Mouse (Mus musculus) left cerebral cortex, adult 18-20 months (tissue): ENCODE data around the gene Tedc2. TPM values are rescaled to one million over a fixed set of nuclear protein-coding genes. Genes with fewer than 3 reads are reported as not detected.

ENCODE experiments used
- DNase-seq, 2 experiments: peaks; one replicate each; pipeline ENCODE4 v3.0.0; 2021 to 2022; ENCODE audit warnings: low spot score in 2 of 2, mixed read lengths in 1 of 2
- long read RNA-seq, 2 experiments: library from polyadenylated mRNA; stranded (forward); transcript quantifications; one replicate each; pipeline ENCODE4 v2.0.0; 2021
- total RNA-seq, 2 experiments: library from RNA; stranded (reverse); gene quantifications; 2 replicates each; pipeline ENCODE4 v1.2.3; 2021

The Tedc2 gene
- 10 to 100 TPM in 1 of 2 experiments, 1 to 10 TPM in 1; 9.0 to 10.4 TPM for total RNA-seq
- long read RNA-seq, experiment 1, transcript Tedc2-201 (10 exons, 2,166 nt) = major isoform, 11 of 22 reads
- long read RNA-seq, experiment 1, partial matches to known transcripts = 5 of 22 reads
- long read RNA-seq, experiment 1, other reads (novel, unspliced or antisense) = 3 of 22 reads
- long read RNA-seq, experiment 2, transcript Tedc2-201 (10 exons, 2,166 nt) = major isoform, 5 of 15 reads
- long read RNA-seq, experiment 2, partial matches to known transcripts = 3 of 15 reads
- long read RNA-seq, experiment 2, other reads (novel, unspliced or antisense) = 3 of 15 reads

DNA sequence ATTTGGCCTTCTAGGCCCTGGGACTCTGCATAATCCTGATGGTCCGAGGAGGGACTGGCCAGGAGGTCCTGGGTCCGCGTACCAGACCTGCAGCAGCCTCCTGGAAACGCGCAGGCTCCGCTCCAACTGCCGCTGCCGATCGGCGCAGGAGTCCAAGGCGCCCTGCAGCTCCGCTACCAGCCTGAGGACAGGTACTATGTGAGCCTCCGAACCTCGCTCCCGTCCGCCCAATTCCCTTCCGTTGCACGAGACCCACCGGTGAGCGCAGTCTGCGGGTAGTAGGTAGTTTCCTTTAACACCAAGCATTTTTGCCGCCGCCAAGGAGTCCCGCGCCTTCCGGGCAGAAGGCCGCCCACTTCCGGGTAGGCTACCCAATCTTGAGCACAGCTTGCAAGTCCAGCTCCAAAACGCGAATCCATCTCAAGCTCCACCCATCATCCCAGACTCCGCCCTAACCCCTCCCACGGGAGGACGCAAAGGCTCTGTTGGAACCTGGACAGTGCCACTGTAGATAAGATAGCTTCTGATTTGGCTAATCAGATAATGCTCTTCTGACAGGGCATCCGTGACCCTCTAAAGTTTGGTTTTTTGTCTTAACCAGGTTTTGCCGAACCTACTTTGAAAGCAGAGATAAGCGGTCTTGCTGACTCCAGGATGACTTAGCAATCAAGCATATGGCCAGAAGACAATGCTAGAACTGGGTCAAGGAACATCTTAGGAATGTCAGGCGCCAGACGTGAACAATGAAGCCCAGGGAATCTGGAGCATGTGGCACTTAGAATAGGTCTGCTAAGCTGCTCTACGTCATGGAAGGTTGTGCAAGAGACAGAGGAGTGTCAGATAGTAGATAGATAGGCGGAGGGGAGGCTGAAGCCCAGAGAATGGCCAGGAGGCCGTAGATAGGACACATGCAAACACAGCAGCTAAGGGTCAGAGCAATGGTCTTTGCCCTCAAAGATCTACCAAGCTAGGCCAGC is at the start of gene Tedc2:
TSS of gene Tedc2 (minus strand) at position 417 of the 977 bp plus-strand sequence.
- DNase-seq = peak; percentile 85 to 93

DNA sequence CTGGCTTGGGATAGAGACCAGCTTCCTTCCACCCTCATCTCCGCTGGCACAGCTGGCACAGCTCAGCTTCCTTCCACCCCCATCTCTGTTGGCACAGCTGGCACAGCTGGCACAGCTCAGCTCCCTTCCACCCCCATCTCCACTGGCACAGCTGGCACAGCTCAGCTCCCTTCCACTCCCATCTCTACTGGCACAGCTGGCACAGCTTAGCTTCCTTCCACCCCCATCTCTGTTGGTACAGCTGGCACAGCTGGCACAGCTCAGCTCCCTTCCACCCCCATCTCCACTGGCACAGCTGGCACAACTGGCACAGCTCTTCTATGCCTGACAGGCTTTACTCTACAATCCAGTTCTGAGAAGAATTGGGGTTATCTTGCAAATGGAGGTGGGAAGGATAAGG is 46.5 kb upstream of the Tedc2 start:
- DNase-seq = no peak

DNA sequence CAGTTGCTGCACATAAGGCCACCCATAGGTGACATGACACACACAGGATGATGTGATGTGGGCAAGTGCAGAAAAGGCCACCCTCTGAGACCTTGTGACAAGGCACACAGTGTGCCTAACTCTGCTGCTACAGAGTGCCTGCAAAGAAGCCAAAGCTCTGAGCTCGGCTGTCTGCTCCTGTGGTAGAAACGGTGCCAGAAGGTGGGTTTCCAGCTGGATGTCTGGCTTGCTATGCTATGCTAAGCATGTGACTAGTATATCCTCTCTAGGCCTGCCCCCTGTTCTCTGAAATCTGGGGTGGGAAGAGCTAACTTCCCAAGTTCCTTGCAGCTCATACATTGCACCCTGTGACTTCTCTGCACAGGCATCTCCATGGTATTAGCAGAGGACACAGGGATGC is 44.1 kb upstream of the Tedc2 start:
- no peak for DNase-seq

DNA sequence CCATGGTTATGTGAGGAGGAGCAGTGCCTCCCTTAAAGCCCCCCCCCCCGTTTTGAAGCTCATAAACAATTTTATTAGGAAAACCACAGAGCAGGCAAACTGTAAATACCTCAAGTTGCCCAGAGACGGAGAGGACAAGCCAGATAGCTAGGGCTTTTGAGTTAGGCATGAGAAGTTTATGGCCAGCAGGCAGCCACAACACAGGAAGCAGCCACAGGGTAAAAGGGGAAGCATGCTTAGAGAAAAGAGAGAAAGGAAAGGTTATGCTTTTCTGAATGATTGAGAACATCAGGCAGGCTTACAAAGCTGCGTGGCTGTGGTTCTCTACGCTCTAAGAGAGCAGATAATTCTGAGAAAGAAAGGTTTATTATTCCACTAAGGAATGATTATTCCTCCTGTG is 39.9 kb upstream of the Tedc2 start:
- no peak for DNase-seq

DNA sequence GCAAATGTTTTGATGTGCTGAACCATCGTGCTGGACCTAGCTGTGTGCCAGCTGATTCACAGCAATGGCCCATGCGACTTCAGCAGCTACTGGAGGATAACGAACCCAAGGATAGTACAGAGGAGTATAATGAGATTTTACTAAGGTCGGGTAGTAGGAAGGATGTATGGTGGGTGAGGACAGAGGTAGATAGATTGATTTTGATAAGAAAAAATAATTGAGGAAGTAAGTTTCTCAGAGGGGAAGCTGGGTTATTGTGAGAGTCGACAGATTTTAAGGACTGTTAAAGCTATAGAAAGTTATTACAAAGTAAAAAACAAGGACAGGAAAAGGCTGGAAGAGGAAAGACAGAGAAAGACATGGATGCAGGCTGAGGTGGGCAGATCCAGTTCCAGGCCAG is 39.1 kb upstream of the Tedc2 start:
- no peak for DNase-seq

DNA sequence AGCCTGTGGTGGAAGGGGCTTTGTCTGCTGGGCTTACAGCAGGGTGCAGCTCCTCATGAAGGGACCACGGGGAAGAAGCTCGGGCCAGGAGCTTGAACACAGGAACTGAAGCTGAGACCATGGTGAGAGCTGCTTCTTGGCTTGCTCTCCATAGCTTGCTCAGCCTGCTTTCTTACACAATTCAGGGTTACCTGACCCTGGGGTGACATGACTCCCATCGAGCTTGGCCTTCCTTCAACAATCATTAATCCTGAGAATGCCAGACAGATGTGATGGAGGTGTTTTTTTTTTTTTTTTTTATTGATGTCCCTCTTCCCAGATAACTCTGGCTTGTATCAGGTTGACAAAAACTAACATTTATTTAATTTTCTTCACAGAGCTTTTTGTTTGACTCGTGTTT is 38.3 kb upstream of the Tedc2 start:
- no peak for DNase-seq

DNA sequence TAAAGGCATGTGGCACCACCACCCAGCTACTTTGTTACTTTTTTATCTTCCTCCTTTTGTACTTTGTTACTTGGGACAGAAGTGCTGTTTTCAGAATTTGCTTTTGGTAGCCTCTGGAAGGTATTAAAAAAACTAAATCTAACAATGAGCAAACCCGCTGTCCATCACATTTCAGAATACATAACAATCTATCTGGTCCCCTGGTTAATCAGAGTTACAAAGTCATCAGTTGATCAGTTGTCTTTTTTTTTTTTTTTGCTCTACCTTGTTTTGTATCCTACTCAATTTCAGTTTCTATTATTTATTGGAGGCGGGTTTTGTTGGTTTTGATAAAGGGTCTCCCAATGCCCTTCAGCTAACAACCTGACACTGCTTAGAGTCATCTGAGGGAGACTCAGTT is 31.7 kb upstream of the Tedc2 start:
- no peak for DNase-seq

DNA sequence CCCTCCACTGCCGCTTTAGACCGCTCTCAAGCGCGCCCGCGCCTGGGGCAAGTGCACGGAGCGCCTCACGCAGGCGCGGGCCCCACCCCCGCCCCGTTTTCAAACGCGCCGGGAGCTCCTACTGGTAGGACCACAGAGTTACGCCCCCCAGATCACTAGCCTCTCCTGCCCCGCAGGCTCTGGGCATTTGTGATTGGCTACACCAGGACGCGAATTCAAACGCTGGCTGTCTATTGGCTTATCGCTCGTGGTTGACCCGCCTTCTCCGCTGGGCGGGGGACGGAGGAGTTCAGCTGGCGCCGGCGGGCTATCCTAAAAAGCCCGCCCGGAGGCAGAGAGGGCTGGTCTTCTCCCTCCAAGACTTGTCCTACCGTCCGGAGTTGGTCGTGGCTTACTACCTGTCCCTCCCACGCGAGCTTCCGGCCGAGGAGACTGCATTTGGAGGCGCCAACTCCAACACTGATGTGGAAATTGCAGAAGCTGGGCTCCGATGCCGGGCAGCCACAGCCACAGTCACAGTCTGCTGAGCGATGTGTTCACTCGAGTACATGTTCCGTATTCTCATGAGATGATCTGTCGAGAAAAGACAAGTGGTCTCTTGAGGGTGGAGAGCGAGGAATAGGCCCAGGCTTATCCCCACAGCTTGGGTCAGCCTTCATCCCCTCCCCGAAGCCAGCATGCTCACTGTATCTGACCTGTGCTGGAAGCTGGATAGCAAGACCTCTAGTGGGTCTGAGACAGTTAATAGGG is 30.8 kb upstream of the Tedc2 start, which contains the start of gene Ccnf:
TSS of gene Ccnf (minus strand) at position 165 of the 750 bp plus-strand sequence.
- DNase-seq = peak; percentile 91 to 96

DNA sequence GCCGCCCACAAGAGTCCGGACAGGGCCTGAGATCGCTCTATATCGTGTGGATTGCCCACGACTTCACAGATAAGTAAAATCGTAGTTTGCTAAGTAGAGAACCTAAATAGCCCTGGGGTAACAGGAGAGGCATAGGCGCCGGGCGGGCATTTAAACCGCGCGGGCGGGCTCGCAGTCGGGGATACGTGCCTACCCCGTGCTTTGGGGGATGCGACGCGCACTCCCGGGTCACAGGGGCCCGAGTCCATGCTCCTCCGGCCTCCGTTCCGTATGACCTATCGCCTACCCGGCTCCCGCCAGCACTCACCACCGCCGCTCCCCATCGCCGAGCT is 30.3 kb upstream of the Tedc2 start:
- no peak for DNase-seq

DNA sequence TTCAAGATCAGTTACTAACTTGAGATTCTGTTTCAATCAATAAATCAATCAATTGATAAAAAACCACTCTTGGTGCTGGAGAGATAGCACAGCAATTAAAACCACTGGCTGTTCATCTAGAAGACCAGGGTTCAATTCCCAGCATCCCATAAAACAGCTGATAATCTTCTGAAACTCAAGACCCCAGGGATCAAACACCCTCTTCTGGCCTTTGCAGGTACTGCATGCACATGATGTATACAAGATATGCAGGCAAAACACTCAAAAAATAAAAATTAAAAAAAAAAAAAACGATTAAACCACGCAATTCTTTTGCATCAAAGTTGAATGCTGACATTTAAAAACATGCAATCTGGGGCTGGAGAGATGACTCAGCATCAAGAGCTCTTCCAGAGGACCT is 28.0 kb upstream of the Tedc2 start:
- no peak for DNase-seq

DNA sequence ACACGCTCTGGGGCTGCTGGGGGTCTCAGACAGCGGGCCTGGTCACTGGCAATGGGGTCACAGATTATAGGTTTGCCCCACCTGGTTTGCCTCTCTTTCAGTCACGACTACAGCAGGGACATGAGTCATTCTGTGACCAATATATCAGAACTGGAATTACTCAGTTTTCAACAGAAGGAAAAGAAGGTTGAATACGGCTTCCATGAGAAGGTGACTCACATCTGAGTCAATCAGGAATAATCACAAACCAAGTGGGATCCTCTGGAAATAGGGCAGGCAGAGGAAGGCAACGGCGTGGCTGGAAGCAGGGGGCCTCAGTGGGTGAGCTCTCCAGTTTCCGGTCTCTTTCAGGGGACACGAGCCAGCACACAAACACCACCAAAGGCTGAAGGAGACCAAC is 23.4 kb upstream of the Tedc2 start:
- DNase-seq = peak in 1 of 2 experiments; percentile 14

DNA sequence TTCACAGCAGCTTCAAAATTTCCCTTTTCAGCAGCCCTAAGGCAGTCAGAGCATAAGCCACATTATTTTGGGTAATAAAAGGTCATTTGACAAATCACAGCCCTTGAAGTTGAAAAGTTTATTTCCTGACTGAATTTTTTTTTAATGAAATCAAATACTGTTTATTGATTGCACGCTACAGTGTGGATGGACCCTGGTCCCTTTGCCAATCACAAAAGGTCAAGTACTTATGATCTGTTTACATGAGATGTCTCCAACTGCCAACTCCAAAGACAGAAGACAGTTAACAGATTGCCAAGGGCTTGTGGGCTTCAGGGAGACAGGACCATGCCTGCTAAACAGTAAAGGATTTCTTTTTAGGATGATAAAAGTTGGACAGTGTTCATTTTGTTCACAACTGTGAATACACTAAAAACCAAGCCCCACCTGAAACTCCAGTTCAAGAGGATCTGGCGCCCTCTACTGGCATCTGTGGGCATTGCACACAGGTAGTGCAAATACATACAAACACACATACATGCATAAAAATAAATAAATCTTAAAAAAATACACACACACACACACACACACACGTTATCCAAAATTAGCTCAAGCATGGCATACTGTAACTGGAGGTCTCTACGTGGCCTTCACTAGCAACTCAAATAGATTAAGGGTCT is 22.8 kb upstream of the Tedc2 start:
- peak in 1 of 2 experiments; percentile 34 for DNase-seq

DNA sequence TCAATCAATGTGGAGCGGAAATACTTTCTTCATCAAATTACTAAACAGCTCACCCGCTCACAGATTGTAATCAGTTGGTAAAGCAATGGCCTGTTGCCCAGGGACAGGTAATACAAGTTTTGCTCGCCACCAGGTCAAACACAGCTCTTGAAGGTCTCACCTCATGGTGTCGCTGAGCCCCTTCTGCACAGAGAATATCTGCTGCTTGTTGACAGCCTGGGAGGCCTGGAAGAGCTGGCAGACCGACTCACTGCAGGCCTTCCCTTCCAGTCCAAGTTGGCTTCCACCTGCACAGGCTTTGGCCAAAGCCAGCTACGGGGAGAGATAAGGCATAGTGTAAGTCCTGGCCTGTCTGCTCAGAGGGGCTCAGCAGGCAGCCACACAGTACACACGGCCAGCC is 16.3 kb upstream of the Tedc2 start:
- DNase-seq = no peak

DNA sequence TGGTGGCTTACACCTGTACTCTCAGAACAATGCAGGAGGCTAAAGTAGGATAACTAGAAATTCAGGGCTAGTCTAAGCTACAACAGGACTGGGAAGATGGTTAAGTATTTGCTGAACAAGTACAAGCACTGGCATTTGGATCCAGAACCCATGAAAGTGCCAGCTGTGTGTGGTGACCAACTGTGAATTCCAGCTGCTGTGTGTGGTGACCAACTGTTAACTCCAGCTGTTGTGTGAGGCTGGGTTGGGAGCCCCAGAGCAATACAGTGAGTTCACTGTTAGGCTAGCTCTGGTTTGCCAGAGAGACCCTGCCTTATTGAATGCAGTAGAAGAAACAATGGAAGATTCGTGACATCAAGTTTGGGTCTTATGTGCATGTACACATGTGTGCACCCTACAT is 15.8 kb upstream of the Tedc2 start:
- DNase-seq = no peak

DNA sequence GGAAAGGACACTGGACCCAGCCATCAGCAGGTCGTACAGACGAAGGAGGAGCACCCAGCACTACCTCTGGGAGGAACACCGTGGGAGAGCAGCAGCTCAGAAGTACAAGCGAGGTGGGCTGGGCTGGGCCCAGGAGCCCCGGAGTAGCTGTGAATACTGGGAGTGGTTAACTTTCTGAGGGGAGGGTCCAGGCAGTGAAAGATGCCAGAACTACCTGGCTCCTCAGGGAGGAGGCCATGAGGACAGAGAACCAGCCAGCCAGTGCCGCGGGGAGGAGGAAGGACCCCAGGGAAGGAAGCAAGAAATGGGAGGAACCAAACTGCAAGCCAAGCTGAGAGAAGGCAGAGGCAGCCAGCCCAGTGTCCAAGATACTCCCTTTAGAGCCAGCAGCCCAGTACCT is 7.3 kb upstream of the Tedc2 start:
- DNase-seq = no peak

DNA sequence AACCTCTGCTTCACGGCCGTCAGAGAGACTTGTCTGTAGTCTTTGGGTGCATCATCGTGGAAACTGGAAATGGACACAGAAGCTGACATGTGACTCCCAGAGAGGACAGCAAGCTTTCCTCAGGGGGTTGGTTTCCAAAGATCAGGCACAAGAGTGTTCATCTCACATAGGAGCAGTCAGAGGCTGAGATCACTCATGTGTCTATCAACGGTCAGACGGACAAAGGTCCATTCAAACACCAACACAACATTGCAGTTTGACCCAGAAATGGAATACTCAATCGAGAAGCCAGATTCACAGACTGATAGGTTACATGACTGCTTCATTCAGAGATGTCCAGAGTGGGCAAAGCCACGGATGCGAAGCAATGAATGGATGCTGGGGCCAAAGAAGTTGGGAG is 6.1 kb upstream of the Tedc2 start:
- DNase-seq = no peak

DNA sequence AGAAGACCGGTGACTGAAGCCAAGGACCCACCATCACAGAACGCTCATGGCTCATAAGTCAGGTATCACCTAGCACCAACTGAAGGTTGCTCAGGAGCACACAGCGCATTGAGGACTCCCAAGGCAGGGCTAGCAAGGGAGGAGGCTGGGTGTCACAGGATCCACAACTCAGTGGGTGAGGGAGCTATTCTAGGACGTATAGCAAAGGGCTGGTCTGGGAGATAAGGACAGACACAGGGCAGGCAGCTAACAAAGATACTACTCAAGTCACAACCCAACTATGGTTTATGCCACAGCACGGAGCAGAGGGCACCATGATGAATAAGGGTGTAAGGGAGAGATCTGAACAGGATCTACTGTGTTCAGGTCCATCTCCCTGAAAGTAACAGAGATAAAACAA is 5.2 kb upstream of the Tedc2 start:
- DNase-seq = no peak

DNA sequence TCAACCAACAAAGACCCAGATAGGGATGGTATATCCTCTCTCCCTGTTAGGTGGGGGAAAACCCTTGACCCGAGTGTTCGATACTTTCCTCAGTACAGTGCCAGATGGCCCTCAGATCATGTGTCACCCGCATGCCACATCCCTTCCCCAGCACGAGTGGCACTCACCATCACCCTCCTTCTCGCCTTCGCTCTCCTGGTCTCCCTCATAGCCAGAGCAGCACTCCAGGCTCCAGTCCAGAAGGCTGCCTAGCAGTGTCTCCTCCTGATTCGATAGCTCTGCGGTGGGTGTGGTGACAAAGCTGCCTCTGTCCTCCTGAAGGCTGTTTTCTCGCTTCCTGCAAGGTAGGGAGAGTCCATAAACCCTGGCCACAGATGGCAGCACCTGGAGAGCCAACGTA is 4.1 kb upstream of the Tedc2 start:
- DNase-seq = no peak

DNA sequence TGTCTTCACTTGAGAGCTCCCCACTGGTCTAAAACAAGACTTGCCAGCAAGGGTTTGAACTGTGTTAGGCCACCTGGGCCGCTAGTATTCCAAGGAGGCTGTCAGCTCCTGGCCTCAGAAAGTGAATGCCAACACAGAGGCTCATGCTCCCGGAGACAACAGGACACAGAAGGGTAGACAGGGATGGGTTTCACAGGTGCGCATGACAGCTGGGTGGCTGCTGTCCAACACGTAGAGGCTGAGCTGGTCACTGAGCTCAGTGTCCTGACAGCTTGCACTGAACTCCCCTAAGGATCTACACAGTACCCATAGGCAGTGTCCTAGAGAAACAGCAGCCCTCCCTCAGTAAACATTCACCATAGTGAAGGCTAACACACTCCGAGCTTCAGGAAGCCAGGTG is 2.9 kb upstream of the Tedc2 start:
- DNase-seq = no peak

DNA sequence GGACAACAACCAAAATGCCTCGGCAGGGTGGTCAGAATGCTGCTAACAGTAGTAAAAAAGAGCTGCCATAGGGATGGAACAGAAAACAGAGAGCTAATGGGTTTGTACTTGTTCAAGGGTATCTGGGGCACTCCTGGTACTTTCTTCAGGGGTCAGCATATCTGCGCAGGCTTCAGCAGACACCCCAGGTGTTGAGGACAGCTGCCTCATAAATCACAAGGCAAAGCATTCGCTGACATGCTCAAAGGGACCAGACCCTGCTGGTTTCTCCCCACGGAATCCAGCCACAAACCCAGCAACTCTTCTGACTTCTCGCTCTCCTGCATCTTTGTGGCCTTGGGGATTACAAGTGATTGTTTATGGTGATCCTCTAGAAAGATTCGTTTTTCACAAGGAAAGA is 2.0 kb upstream of the Tedc2 start:
- DNase-seq = no peak

DNA sequence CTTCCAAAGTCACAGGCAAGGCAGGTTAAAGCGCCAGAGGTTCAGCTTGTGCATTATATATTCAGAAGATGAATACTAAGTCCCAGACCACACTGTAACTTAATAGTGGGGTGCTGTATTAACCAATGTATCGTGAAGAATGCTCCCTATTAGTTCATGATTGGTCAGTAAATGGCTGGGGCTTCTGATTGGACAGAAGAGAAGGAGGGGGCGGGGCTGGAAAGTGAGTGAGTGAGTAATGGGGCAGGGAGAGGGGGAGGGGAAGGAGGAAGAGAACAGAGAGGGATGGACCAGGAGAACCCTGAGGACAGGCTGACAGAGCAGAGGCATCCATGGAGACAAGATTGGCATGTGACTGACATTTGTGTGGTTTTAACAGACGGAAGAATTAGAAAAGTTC is 3.8 kb downstream of the Tedc2 start:
- DNase-seq = no peak
